Mouse (Mus musculus) heart, postnatal 0 days (tissue): ENCODE measurements at regions not wholly inside any gene's neighbourhood (a gene's known extent, or its start where the extent isn't known, plus 50 kb on each side); places are given as distances from the start of the nearest gene placed in this dataset.

Experiments used
- CTCF ChIP-seq: IDR thresholded peaks from 2 replicates; pipeline ENCODE4 v1.5.1; 2016; ENCODE audit warnings: antibody characterized with exemption, control low read depth, low read depth
- EP300 ChIP-seq: IDR thresholded peaks from 2 replicates; pipeline ENCODE4 v1.6.1; 2016; ENCODE audit warnings: antibody characterized with exemption, low read depth

- TF ChIP-seq CTCF: no peak
- no peak for TF ChIP-seq EP300
Measured at GRCm38 (mm10) chr9:113514846-113515702, 193.0 kb downstream of the Pdcd6ip start.
